Mouse (Mus musculus) layer of hippocampus, adult 2 months (tissue): Measurements from ENCODE around the gene Prkce. TPM values are rescaled to one million over a fixed set of nuclear protein-coding genes. Genes with fewer than 3 reads are reported as not detected.

Source experiments
- DNase-seq, 2 experiments: peaks; one replicate each; pipeline ENCODE4 v3.0.0; 2022; ENCODE audit warnings: low spot score in 2 of 2
- H3K27ac ChIP-seq: fragments of 200-600 bp; 2 replicates; pipeline ENCODE4 v1.8.1; 2022
- H3K4me3 ChIP-seq: fragments of 200-600 bp; 2 replicates; pipeline ENCODE4 v1.8.1; 2022; ENCODE audit warnings: mild to moderate bottlenecking
- CTCF ChIP-seq: fragments of 200-600 bp; conservative IDR thresholded peaks from 2 replicates; pipeline ENCODE4 v1.8.1; 2022; ENCODE audit warnings: antibody characterized with exemption, mild to moderate bottlenecking, moderate library complexity
- long read RNA-seq, 2 experiments: library from polyadenylated mRNA; stranded (forward); transcript quantifications; one replicate each; pipeline ENCODE4 v2.0.0; 2021; ENCODE audit warnings: borderline mapping rate in 2 of 2
- total RNA-seq, 2 experiments: library from RNA; stranded (reverse); gene quantifications; 2 replicates each; pipeline ENCODE4 v1.2.3; 2021

Prkce gene
- total RNA-seq: 100 to 1,000 TPM; 422 to 451 TPM
- long read RNA-seq, experiment 1, full-length matches to known transcripts: 76 of 142 reads
- long read RNA-seq, experiment 1, partial matches to known transcripts: 59 of 142 reads
- long read RNA-seq, experiment 1, other reads (novel, unspliced or antisense): 7 of 142 reads
- long read RNA-seq, experiment 2, full-length matches to known transcripts: 139 of 233 reads
- long read RNA-seq, experiment 2, partial matches to known transcripts: 88 of 233 reads
- long read RNA-seq, experiment 2, other reads (novel, unspliced or antisense): 6 of 233 reads

DNA sequence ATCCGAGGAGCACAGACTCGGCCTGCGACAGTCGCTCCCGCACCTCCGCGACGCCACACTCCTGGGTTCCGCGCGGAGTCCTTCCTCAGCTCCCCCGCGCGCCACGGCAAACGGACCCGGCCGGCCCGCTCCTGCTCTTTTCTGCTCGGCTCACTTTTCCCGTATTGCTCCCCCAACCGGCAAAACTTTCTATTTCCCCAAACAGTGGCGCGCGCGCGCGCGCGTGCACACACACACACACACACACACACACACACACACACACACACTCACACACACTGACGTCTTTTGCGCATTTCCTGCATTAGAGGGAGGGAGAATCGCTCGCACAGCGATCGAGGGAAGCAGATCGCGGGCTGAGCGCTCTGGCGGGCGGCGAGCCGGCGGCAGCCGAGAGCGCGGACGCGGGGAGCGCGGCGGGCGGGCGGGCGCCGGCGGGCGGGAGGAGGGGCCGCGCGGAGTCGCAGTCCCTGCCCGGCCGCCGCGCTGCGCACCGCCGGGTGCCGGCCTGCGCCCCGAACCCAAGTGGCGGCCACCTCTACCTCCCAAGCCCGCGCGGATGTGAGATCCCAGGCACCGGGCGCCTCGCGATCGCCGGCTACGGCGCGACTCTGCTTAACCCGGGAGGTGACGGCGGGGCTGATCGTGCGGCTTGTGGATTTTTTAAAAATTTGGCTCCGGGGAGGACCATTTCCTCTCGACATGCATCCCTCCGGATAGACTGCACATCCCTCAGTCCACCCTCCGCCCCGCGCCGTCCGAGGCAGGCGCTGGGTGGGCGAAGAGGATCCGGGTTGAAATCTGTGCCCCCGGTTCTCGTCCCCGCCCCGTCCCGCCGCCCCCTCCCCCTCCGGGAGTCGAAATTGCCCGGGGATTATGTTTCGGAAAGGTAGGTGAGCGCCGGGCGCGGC is at the start of gene Prkce:
TSS of gene Prkce (plus strand) at position 466 of the 911 bp plus-strand sequence.
- DNase-seq: peak; percentile 78 to 81
- no peak; the same call in none of the 2 replicates for TF ChIP-seq CTCF
- Histone ChIP-seq H3K4me3 (peak within 1 kb of the TSS; percentile 95), H3K27ac (peak within 1 kb of the TSS; percentile 97)

DNA sequence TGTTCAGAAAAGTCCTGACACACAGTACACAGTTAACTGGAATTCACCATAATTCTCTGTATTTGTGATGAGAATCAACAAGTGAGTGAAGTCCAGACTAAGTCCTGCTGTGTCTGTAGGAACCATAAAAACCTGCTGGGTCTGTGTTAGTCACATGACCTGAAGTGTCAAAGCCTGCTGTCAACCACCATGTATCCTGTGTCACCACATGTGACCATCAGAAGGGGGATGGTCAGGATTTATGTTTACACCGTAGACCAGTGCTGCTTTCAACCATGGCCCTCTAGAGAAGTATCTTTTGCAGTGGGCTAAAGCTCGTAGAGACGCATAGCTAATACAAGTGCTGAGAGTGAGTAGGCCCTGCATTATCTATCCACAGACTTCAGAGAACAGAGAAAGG is 44.4 kb upstream of the Prkce start:
- no peak overlapping the region for H3K27ac ChIP-seq
- DNase-seq: no peak
- TF ChIP-seq CTCF: no peak
- H3K4me3 ChIP-seq: no peak overlapping the region

DNA sequence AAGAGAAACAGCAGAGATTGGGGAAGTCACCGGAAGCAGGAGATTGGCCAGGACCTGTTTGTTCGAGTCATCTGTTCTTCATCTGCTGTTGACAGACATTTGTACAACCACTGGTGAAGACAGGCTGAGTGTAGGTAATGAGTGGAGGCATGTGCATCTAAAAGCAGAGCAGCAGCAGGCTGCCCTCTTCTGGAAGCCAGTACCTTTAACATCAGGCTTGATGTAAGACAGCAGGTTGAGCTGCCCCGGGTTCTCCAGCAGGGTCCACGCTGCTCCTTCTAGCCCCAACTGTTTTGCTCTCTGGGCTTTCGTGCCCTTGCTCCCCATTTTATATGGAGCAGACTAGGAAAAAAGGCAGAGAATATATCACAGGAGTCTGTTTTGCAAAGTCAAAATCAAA is 41.7 kb upstream of the Prkce start:
- no peak overlapping the region for H3K27ac ChIP-seq
- TF ChIP-seq CTCF: peak; percentile 51
- DNase-seq: no peak
- no peak overlapping the region for H3K4me3 ChIP-seq

DNA sequence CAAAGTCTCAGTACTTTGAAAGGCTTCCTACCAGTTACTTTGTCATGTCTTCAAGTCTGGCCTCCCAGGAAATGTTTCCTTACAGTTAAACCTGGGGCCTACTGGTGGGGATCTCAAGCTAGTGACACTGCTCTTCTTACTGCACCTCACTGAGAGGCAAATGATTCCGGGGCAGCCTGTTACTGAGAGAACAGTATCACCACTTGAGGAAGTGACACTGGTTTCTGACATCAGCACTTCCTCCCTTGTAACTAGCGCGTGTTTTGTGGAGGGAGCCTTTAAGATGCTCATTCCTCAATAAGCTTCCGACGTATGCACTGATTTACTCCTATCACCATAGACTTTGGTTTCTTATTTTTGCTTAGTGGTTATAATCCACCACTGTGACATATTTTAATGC is 39.4 kb upstream of the Prkce start:
- no peak for DNase-seq
- no peak for TF ChIP-seq CTCF
- no peak overlapping the region for H3K27ac ChIP-seq
- no peak overlapping the region for H3K4me3 ChIP-seq

DNA sequence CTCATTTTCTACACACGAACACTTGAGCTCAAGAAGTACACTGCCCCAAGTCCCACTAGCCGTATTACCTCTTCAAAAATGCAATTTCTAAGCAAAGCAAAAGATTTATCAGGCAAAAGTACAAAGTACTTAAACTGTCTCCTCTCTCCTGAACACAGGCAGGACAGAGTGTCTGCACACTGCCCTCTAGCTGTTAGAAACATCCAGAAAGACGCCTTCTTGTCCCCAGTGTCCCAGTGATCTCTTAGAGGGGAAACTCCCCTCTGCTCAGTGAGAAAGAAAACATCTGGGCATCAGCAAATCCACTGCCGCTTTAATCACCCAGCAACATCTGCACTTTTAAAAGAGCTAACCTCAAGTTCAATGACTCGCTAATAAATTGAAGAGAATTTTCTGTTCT is 35.1 kb upstream of the Prkce start:
- DNase-seq: no peak
- H3K4me3 ChIP-seq: no peak overlapping the region
- no peak overlapping the region for H3K27ac ChIP-seq
- peak; percentile 67 for TF ChIP-seq CTCF

DNA sequence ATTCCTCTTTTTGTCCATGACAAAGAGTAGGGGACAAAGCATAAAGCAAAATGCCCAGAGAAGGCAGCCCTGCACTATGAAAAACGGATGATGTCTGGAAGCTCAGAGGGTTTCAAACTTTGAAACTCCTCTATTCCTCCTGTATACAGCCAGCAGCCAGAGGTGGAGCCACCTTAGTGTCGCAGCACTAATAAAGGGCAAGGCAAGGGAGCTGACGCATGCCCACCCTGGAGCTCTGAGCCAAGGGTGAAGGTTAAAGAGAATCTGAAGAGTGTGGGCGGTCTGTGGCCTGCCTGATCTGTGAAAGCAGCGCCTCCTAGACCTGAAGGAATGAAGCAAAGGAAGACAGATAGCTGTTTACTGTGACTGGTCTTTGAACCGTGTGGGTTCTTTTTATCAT is 33.1 kb upstream of the Prkce start:
- TF ChIP-seq CTCF: no peak
- no peak for DNase-seq
- H3K27ac ChIP-seq: no peak overlapping the region
- H3K4me3 ChIP-seq: no peak overlapping the region

DNA sequence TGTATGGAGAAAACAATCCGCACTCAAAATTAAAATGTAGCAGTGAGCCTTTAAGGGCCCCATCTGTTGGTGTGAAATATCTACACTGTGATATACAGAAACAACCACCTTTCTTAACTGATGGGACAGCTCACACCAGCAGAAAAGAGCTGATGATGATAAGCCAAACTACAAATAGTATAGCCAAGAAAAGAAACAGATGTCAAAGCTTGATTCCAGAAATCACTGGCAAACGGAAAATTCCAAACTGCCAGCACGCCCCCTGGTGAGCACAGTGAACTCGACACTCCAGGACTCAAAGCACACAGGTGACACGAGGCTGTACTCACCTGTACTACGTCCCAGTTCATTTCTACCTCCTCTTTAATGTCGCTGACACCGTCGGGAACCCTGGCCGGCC is 31.8 kb upstream of the Prkce start:
- peak; percentile 64 for TF ChIP-seq CTCF
- H3K27ac ChIP-seq: no peak overlapping the region
- H3K4me3 ChIP-seq: no peak overlapping the region
- DNase-seq: no peak

DNA sequence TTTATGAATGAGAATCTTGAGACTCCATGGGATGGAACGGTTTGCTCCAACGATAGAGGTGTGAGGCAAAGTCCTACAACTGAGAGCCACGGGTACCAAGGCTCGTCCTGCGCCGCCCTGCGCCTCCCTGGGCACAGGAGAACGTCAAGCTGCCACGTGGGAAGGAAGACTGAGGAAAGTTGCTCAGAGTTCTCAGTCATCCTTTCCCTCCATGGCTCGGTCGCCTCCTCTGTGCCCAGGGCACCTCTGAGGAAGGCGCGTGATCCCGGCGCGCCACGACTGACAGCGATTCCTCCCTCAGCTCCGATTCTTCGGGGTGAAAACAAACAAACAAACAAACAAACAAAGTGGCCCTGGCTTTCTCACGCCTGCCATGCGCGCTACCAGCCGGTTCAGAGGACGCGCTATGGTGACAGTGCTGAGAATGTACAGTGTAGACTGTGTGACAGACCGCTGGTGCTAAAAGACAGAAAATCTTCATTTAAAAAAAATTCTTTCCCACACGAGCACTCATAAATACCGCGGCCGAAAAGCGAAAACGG is 23.0 kb upstream of the Prkce start:
- peak overlapping the region; percentile 77 for H3K27ac ChIP-seq
- TF ChIP-seq CTCF: no peak
- peak overlapping the region; percentile 88 for H3K4me3 ChIP-seq
- no peak for DNase-seq

DNA sequence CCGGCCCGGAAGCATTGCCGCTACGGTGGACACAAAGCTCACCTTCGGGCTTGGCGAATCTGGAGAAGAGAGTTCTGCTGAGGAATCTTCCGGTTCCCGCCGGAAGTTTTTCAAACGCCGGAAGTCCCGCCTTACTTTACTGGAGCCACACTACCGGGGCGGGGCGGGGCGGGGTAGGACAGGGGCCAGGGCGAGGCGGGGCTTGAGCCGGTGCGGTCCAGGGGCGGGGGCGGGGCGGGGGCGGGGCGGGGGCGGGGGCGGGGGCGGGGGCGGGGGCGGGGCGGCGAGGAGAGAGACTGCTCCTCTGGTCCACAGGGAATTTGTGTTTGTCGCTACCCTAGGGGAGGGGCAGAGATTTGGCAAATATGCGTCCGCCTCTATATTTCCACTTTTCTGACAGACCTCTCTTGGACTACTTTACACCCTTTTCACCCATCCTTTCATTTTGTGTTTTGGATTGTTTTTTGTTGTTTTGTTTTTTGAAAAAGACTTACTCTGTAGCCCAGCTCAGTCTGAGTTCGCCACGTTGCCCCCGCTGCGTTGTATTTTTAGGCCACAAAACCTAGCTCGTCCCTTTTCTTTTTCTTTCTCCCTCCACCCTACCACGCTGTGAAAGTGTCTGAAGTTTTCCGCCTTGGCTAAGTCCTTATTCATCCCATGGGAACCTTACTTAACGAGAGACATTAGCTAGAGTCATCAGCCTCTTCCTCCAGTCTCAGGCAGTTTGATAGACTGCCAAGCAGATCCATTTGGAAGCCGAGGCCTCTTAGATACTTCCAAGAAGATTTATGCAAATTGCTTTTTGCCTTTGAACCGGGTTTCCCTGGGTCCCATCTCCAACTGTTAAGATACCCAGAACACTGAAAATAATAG is 22.3 kb upstream of the Prkce start, which contains the start of gene Srbd1:
TSS of gene Srbd1 (minus strand) at position 97 of the 873 bp plus-strand sequence.
- DNase-seq: peak; percentile 86 to 87
- TF ChIP-seq CTCF: no peak
- Histone ChIP-seq H3K27ac (peak within 1 kb of the TSS; percentile 84), H3K4me3 (peak within 1 kb of the TSS; percentile 88)

DNA sequence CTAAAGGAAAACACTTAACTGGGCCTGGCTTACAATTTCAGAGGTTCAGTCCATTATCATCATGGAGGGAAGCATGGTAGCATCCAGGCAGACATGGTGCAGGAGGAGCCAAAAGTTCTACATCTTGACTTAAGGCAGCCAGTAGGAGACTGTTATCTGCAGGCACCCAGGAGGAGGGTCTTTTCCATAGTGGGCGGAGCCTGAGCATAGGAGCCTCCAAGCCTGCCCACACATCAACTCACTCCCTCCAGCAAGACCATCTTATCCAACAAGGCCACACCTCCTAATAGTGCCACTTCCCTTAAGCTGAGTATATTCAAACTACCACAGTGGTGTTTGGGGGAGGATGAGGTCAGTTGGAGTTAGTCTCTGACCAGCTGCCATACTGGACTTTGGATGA is 17.9 kb upstream of the Prkce start:
- no peak for DNase-seq
- Histone ChIP-seq H3K27ac (no peak overlapping the region), H3K4me3 (no peak overlapping the region)
- no peak for TF ChIP-seq CTCF

DNA sequence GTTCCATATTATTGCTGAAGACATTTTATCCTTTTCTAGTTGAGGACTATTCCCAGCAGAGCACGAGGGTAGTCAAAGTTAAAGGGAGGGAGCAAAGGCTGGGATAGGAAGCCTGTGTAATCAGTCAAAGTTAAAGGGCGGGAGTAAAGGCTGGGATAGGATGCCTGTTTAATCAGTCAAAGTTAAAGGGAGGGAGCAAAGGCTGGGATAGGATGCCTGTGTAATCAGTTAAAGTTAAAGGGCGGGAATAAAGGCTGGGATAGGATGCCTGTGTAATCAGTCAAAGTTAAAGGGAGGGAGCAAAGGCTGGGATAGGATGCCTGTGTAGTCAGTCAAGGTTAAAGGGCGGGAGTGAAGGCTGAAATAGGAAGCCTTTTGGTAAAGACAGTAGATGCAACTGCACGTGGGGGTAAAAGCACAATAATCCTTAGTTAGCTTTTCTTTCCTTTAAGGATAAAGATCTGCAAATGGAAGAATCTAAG is 16.7 kb upstream of the Prkce start:
- Histone ChIP-seq H3K27ac (no peak overlapping the region), H3K4me3 (no peak overlapping the region)
- TF ChIP-seq CTCF: no peak
- peak; percentile 59 to 78 for DNase-seq

DNA sequence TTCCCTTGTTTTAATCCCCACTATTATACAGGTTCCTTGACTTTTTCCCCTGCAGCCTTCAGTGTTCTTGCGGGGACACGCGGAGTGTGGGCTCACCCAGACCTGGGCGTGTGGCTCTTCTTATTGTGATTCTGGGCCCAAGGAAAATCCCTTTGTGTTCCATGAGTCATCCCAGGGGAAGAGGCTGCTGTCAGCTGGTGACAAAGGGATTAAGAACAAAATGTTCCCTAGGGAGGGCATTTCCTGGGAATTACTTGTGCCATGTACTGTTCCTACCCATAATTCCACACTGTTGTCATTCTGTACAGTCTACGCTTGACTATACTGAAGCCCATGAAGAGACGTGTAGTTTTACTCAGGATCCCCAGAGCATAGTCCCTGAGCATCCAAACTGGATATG is 10.6 kb upstream of the Prkce start:
- no peak for DNase-seq
- Histone ChIP-seq H3K4me3 (no peak overlapping the region), H3K27ac (no peak overlapping the region)
- no peak for TF ChIP-seq CTCF
